Mouse (Mus musculus) skeletal muscle tissue, adult 2 months (tissue): ENCODE measurements around the gene Ipo4.

Experiments
- DNase-seq: peaks from one replicate; pipeline ENCODE4 v3.0.0-alpha.2; 2012; ENCODE audit warnings: low read depth, low spot score

Gene Ipo4

DNA sequence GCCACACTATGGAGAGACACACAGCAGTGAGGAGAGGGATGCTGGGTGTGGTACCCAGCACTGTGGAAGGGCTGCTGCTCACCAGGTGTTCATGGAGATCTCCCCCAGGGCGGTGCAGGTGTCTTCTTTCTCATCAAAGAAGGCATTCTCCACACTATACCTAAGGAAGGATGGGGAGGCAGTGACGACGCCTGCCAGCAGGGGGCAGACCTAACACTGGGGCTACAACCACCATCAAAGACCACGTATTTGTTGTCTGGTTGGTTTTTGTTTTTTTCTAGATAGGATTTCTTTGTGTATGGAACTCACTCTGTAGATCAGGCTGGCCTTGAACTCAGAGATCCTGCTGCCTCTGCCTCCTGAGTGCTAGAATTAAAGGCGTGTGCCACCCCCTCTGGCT lies 6.4 kb downstream of the Ipo4 start:
- no peak for DNase-seq

DNA sequence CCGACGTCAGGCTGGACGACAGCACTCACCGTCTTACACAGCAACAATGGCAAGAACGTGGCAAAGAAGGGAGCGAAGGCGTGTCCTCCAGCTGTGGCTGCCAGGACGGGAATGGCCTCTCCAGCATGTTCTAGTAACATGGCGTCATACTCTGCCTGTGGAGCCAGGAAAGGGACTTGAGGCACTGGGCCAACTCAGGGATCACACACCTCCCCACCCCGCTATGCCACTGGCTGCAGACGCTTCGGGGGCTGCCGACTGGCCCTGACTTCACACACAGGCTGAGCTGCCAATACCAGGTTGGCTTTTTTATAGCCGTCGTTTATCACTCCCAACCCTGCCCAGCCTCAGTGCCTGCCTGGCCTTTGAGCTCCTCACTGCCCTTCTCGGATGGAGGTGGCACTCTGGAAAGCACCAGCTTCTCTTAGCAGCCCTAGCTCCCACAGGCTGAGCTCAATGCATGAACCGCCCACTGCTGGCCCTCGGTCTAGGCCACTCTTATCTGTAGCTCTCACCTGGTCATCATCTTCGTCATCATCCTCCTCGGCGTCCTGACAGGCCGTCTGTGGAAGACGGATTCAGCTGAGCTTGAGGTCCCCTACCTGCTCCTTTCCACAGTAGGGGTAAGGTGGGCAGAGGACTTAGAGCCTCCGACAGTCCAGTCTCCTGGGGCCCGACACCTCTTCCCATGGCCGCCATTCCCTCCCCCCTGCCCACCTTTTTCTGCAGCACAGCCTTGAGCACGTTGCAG lies 7.5 kb downstream of the Ipo4 start:
- DNase-seq, result no peak

DNA sequence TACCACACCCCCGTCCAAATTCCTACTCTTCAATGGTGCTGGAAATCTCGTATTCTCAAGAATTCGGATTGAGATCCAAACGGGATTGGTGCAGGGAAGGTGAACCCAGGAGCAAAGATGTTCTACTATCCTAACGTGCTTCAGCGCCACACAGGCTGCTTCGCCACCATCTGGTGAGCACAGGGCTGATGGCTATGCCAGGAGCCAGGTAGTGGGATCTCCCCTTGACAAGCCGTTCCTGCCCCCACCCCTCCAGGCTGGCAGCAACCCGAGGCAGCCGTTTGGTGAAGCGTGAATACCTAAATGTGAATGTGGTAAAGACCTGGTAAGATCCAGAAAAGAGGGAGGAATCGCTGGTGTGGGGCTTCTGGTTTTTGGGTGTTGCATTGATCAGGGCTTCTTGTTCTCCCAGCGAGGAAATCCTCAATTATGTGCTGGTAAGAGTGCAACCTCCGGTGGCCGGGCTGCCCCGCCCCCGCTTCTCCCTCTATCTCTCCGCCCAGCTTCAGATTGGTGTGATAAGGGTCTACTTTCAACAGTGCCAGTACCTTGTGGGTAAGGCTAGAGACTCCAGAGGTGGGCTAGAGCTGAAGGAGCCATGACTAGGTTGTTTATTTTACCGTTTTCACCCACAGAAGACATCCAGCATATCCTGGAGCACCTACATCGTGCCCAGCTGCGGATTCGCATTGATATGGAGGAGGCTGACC lies 17.1 kb downstream of the Ipo4 start:
- DNase-seq, result no peak

DNA sequence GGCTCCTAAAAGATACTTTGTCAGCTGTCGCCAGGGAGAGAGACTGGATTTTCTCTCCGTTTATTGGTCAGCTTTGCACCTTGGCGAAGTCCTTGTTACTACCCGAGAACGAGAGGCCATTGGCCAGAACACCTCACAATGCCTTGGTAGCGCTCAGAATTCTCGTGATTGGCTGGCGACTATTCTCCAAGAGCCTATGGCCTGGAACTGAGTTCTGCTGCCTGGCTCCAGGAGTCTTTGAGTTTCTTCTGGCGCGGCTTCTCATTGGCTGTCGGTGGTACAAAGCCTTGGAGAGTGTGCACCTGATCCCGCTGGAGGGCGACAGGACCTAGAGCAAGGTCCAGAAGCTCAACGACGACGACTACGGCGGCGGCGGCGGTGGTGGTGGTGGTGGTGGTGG lies 17.9 kb downstream of the Ipo4 start, which contains the start of gene Rec8:
TSS of gene Rec8 (plus strand) at position 216 of the 400 bp plus-strand sequence.
- DNase-seq, result no peak

DNA sequence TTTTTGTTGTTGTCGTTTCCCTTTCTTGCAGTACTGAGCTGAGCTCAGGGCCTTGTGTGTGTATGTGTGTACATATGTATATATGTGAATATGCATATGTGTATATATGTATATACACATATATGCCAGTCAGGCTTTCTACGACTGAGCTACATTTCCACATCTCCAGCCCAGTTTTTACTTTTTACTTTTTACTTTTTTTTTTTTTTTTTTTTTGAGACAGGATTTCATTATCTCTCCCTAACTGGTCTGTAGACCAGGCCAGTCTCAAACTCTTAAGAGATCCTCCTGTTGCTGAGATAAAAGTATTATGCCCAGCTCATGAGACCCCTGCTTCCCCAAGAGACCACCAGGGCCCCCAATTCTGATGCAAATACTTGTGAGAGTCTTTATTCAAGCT lies 18.9 kb downstream of the Ipo4 start:
- no peak for DNase-seq

DNA sequence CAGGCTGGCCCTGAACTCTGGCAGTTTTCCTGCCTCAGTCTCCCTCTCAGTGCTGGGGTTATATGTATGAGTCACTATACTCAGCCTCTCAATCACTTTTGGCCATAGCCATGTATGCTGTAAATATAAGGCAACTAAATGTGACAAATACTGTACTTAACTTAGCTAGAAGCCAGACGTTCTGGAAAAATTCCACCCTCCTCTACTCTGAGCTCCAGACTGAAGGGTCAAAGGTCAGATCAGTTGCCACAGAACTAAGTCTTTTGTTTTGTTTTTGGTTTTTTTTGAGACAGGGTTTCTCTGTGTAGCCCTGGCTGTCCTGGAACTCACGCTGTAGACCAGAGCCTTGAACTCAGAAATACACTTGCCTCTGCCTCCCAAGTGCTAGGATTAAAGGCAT lies 19.9 kb downstream of the Ipo4 start:
- DNase-seq, result no peak

DNA sequence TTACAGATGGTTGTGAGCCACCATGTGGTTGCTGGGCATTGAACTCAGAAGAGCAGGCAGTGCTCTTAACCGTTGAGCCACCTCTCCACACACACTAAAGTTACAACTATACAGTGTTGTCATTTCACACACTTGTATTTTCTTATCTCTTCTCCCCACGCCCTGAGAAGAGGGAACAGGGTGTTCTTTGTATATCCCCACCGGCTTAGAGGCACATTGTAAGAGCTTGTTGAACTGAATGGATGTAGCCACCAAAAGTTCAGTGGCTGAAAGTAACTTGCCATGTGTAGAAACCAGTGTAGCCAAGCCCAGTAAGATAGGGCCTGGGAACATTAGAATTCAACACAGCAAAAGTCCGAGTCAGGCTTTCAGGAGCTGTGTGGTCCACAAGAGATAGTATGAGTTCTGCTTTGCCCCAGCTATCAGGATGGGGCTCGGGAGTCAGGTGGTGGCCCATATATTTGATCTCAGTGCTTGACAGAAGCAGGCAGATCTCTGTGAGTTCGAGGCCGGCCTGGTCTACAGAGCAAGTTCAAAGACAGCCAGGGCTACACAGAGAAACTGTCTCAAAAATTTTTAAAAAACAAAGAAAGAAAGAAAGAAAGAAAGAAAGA lies 21.1 kb downstream of the Ipo4 start:
- DNase-seq, result no peak

DNA sequence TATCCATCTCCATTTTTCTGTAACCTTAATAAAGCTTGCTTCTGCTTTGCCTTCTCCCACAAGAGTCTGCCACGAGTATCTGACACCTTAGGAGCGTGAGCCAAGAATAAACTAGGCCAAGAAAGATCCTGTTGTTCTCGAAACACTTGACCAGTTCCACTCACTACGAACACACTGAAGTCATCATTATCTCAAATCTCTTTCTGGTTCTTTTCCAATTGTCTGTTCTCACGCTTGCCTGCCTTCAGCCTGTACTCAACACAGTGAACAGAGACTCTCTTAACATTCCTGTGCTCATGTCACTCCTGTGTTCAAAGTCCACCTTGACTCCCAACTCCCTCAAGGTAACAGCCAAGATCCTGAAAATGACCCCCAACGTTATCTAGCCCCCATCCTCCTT lies 22.4 kb downstream of the Ipo4 start:
- no peak for DNase-seq

DNA sequence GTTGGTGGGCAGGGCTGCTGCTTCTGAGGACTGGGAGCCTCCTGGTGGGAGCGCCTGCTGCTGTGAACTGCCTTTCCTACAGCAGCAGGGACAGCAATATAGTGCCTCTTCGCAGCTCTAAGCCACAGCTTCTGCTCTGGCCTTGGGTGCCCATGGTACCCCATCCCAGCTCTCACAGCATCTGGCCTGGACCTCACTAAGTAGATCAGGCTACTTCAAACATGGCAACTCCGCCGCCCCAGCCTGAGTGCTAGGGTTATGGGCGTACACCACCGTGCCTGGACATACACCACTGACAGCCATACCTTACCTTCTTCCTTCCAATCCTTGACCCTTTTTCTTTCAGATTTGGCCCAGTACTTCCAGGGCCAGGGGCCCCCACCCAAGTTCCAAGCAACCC lies 27.4 kb downstream of the Ipo4 start:
- DNase-seq, result no peak

DNA sequence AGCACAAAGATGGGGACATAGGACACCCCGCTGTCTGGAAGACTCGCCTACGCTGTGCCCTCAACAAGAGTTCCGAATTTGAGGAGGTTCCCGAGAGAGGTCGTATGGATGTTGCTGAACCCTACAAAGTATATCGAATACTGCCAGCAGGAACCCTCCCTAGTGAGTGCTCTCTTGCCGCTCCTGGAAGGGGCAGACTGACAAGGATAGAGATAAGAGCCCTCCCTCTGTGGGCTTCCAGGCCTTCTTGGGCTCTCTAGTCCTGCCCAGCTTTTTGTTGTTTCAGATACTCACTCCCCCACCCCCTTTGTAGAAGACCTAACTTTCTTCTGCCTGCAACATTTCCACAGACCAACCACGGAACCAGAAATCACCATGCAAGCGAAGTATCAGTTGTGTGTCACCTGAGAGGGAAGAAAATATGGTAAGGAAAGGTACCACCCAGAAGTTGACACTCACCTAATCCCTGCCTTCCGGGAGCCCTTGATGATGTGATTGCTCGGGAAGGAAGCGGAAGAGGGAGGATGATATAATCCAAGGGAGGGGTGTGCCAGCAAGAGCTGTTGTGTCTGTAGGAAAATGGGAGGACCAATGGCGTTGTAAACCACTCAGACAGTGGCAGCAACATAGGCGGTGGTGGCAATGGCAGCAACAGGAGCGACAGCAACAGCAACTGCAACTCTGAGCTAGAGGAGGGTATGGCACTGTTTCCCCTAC lies 29.9 kb downstream of the Ipo4 start:
- no peak for DNase-seq

DNA sequence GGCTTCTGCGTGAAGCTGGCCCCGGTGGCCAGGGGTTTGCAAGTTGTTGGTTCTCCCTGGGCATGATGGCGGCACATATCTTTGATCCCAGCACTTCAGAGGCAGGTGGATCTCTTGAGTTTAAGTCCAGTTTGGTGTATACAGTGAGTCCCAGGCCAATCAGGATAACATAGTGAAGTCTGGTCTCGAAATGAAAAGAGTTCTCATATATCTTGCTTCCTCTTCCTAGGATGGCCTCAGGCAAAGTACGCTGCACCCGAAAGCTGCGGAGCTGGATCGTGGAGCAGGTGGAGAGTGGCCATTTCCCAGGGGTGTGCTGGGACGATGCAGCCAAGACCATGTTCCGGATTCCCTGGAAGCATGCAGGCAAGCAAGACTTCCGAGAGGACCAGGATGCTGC lies 30.9 kb downstream of the Ipo4 start:
- no peak for DNase-seq

DNA sequence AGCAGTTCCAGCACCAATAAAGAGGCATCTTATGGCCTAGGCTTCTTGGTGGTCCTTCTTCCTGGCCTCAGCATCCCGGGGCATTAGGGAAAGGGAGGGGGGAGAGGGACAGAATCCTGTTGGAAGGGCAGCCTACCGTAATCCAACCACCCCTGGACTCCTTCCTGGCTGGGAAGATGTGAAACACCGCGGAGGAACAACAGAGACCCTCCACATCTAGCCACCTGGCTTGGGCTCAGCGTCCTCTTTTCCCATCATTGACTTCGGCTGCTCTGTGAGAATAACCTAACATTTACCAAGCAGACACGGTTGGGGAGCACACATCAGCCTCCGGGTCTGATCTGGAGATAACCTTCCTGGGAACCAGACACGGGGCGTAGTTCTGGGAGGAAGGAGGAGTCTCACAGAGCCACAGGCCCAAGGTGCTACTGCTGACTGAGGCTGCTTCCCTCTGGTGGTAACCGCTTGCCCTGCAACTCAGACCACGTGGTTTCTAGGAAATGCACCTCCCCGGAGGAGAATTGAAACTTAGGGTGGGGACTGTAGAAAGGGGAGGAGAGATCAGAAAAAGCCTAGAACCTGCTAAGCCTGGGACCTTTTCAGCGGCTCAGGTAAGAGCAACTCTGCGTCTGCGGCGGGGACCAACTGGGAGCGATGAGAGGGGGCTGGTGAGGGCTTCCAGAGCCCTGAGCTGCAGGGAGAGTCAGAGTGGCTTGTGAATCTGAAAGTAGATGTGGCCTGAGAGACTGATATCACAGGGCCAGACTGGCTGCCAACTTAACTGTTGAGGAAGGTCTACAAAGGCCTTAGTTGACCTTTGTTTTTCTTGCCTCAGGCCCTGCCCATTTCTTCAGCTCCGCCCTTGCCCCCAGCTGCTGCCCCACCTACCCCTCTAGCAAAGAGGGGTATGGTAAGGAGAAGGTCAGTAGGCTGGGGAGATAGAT lies 31.9 kb downstream of the Ipo4 start:
- DNase-seq, result peak; percentile 92

DNA sequence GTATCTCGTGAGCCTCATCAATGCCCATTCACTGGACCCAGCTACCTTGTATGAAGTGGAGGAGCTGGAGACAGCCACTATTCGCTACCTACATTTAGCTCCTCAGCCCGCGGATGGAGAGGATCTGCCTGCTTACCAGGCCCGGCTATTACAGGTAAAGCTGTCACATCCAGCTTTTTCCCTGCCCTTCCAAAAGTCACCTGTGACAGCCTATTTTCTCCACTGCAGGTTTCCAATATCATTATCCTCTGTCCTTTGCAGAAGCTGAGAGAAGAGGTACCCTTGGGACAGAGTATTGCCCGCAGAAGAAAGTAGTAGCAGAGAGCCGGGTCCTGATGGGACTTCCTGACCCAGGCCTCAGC lies 32.5 kb downstream of the Ipo4 start, which contains the start of gene Irf9:
TSS of gene Irf9 (plus strand) at position 301 of the 362 bp plus-strand sequence.
- DNase-seq, result no peak

DNA sequence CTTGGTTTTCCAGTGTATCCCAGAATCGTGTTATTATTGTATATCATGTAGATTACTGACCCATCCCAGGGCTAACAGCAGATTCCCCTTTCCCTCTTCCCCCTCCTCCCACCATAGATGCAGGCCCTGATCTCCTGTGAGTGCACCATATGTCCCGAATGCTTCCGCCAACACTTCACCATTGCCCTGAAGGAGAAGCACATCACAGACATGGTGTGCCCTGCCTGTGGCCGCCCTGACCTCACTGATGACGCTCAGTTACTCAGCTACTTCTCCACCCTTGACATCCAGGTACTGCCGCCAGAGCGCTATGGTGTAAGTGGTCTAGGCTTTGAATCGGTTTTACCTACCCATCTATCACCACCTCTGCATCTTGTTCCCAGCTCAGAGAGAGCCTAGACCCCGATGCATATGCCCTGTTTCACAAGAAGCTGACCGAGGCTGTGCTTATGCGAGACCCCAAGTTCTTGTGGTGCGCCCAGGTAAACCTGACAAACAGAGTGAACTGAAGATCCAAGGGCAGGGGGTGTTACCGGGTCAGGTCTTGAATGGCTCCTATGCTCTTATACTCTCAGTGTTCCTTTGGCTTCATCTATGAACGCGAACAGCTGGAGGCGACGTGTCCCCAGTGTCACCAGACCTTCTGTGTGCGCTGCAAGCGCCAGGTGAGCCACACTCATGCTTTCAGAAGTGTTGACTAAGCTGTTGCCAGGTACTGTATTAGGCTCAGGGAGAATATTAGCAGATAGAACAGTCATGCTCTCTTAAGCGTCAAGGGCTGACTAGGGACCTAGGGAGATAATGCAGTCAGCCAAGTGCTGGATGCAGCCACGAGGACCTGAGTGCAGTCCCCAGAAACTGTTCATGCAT lies 37.0 kb downstream of the Ipo4 start:
- DNase-seq, result no peak

DNA sequence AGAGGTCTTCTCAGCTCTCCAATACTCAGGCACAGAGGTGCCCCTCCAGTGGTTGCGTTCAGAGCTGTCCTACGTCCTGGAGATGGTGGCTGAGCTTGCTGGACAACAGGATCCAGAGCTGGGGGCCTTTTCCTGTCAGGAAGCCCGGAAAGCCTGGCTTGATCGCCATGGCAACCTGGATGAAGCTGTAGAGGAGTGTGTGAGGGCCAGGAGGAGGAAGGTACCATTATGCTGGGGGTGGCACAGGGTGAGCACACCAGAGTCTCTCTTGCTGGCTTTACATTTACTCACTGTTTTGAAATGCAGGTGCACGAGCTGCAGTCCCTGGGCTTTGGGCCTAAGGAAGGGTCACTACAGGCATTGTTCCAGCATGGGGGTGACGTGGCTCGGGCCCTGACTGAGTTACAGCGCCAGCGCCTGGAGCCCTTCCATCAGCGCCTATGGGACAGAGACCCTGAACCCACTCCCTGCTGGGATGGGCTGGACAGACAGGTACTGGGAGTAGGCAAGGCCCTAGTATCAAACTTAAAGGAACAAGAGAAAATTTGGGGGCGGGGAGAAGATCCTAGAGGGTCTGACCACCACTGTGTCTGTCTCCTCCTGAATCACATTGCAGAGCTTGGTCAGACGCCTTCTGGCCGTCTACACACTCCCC lies 39.6 kb downstream of the Ipo4 start:
- DNase-seq, result no peak

DNA sequence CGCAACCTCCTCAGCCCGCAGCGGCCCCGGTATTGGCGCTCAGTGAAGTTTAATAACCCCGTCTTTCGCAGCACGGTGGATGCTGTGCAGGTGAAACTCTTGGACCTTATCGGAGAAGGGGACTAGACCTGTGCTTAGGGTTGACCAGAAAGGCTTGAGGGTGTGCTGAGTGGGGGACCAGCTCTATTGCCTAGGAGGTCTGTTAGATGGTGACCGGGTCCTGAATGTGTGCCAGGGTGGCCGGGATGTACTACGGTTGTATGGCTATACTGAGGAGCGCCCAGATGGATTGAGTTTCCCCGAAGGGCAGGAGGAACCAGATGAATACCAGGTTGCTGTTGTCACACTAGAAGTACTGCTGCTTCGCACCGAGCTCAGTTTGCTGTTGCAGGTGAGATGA lies 43.5 kb downstream of the Ipo4 start:
- no peak for DNase-seq

DNA sequence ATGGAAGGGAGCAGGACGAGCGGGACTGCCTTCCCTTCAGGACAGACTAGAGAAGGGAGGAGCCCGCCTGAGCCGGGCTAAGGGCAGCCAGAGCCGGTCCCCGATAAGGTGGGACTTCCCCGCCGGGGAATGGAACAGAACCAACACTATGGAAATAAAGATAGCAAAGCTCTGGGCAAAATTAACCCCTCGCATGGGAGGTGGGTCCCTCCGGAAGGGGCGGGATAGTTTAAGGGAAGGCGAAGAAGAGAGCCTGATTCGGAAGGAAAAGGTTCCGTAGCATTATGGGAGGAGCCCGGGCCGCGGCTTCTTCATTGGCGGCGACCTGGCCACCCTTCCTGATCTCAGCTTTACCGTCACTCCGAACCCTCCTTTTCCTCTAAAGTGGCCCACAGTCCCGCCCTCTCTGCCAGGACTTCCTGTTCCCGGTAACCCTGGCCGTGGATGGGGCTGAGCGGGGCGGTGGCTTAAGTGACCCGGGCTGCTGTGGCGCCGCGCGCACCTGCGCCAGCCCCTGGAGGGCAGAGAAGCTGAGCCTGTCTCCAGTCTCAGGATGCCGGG lies 44.3 kb downstream of the Ipo4 start, which contains the start of gene Rnf31:
TSS of gene Rnf31 (plus strand) at position 378 of the 561 bp plus-strand sequence.
- peak; percentile 93 for DNase-seq

DNA sequence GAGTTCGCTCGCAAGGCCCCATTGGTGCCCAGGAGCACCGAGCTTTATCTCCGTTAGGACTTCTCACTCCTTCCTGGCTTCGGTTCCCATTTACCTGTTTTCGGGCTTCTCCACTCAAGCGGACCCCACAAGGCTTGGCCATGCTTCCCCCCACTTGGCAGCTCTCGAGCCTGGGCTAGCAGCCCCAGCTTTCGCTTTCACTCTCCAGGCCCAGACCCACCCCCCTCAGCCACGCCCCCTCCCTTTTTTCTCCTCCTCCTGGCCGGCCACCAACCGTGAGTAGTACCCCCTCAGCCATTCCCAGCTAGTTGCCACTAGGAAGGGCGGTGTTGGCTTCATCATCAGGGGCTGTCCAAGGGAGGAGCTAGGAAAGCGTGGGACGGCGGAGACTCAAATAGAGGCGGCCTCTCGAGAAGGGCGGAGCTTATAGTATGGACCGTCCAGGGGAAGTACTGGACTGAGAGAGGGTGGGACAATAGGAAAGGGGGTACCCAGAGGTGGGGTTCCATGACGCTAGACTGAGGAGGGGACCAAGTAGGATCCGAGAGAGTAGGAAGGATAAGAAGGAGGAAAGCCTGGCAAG lies 44.9 kb downstream of the Ipo4 start, which contains the start of gene Psme2:
TSS of gene Psme2 (minus strand) at position 366 of the 583 bp plus-strand sequence.
- DNase-seq, result peak; percentile 97
